Mouse (Mus musculus) right cerebral cortex, adult 18-20 months (tissue): Measurements from ENCODE around the gene Iqcm.
"Not testable (repeated sequence)": the region's sequence is repeated elsewhere in the genome, so short reads cannot be mapped to it uniquely, and the experiment has no call there.

Experiments
- DNase-seq: peaks from one replicate; pipeline ENCODE4 v3.0.0; 2022; ENCODE audit warnings: mixed read lengths

Gene Iqcm

GRCm38 (mm10) chr8:75448394-75448793 is at the start of gene Iqcm:
Gene Iqcm (plus strand): TSS chr8:75448694.
- no peak for DNase-seq

- DNase-seq, result no peak
Measured at GRCm38 (mm10) chr8:75406489-75406888, 42.0 kb upstream of the Iqcm start, which contains the start of gene Gm10358. Gene Gm10358 (minus strand): TSS chr8:75406589.

GRCm38 (mm10) chr8:75415696-75416095 is 32.8 kb upstream of the Iqcm start:
- DNase-seq, result not testable (repeated sequence)

GRCm38 (mm10) chr8:75476756-75477155 is 28.3 kb downstream of the Iqcm start:
- no peak for DNase-seq

- DNase-seq, result no peak
Measured at GRCm38 (mm10) chr8:75489035-75489678, 40.7 kb downstream of the Iqcm start.

- DNase-seq, result no peak
Measured at GRCm38 (mm10) chr8:75509299-75509698, 60.8 kb downstream of the Iqcm start.

- DNase-seq, result no peak
Measured at GRCm38 (mm10) chr8:75513786-75514185, 65.3 kb downstream of the Iqcm start.

GRCm38 (mm10) chr8:75549284-75549683 is 100.8 kb downstream of the Iqcm start:
- DNase-seq, result no peak

- no peak for DNase-seq
Measured at GRCm38 (mm10) chr8:75596281-75596680, 147.8 kb downstream of the Iqcm start.

GRCm38 (mm10) chr8:75642958-75643357 is 194.5 kb downstream of the Iqcm start:
- DNase-seq, result no peak

GRCm38 (mm10) chr8:75659287-75659686 is 210.8 kb downstream of the Iqcm start:
- DNase-seq, result peak; percentile 50

GRCm38 (mm10) chr8:75746561-75746960 is 298.1 kb downstream of the Iqcm start:
- DNase-seq, result no peak

GRCm38 (mm10) chr8:75755596-75755995 is 307.1 kb downstream of the Iqcm start:
- no peak for DNase-seq

- DNase-seq, result no peak
Measured at GRCm38 (mm10) chr8:75828468-75829132, 380.1 kb downstream of the Iqcm start.

GRCm38 (mm10) chr8:75835245-75835644 is 386.8 kb downstream of the Iqcm start:
- DNase-seq, result peak; percentile 0

GRCm38 (mm10) chr8:75917603-75918344 is 469.3 kb downstream of the Iqcm start:
- DNase-seq, result no peak

GRCm38 (mm10) chr8:75949166-75949565 is 500.7 kb downstream of the Iqcm start:
- DNase-seq, result peak; percentile 15

- DNase-seq, result no peak
Measured at GRCm38 (mm10) chr8:75956016-75956415, 507.5 kb downstream of the Iqcm start.

GRCm38 (mm10) chr8:76018501-76018900 is 570.0 kb downstream of the Iqcm start:
- peak; percentile 14 for DNase-seq
